Mouse (Mus musculus): Measurements from ENCODE around the gene Sik2. TPM values are rescaled to one million over a fixed set of nuclear protein-coding genes. Genes with fewer than 3 reads are reported as not detected.

The Sik2 gene
- total and polyA plus RNA-seq, 3 experiments: 1.9 to 8.2 (median 6.0) TPM

DNA sequence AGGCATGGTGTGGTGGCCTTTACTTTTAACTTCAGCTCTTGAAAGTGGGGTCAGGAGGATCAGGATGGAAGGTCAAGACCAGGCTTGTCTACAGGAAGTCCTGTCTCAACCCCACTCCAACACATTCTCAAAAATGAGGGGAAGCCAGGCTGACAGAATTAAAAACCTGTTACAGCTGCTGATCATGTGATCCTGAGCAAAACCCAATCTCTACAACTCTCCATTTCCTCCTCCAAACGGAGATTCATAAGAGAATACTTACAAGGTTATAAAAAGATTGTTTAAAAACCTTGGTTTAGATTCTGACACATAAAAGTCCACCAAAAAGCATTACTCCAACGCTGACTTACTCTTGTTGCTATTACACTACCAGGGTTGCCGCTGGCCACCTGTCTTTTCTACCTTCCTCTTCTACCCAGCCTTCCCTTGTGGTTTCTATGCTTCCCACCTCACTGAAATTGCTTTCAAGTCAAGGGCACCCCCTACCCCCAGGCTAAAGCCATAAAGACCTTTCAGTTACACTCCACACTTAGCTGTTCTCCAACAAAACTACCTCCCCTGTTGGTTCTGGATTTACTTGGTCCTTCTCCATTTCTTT, 67.0 kb downstream of the Sik2 start (continued):
- TF ChIP-seq GABPA (IDR thresholded peaks at IDR 0.05; ENCODE audit: insufficient replicate concordance, low read depth, low read length) (no peak), EP300 (IDR thresholded peaks at IDR 0.05; ENCODE audit: low read length) (0 out of 2 replicates have a peak, but pooled peaks have one; percentile 41), MXI1 (IDR thresholded peaks at IDR 0.05; ENCODE audit: low read depth, low read length) (no peak), USF1 (IDR thresholded peaks at IDR 0.05; ENCODE audit: low read depth, low read length) (peak; percentile 38), SMC3 (IDR thresholded peaks at IDR 0.05; ENCODE audit: low read depth, low read length) (no peak), HCFC1 (IDR thresholded peaks at IDR 0.05; ENCODE audit: low read depth, low read length) (no peak)

DNA sequence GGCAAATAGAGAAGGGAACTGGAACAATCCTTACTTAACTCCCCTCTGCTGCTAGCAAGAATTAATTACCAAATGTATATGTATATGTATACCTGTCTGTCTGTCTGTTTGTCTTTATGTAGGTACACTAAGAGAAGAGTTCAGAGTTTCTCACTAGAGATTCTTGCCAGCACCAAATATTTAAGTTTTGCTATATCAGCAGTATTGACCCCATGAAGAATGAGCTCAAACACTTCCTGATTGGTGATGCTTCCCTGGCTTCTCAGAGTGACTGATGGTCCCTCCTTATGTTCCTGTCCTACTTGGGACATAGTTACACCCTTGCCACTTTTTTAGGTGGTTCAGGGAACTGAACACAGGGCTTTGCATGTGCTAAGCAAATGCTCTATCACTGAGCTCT, 78.9 kb downstream of the Sik2 start:
- Histone ChIP-seq H3K4me1 (ENCODE audit: control insufficient read depth in 1 of 2, insufficient read depth in 2 of 2) (no peaks in the 10 kb centered on the region), H3K27ac (ENCODE audit: insufficient read depth, low read depth) (no peak overlapping the region), H3K9ac (ENCODE audit: insufficient read depth, low read depth) (no peak overlapping the region), H3K4me3 (replicated peaks in 1 of 3; ENCODE audit: low read depth in 2 of 3, low read length in 2 of 3, poor library complexity in 1 of 3) (no peak overlapping the region), H3K4me2 (ENCODE audit: insufficient read depth, low read depth, poor library complexity, severe bottlenecking) (no peak overlapping the region), H3K36me3 (replicated peaks in 1 of 2; ENCODE audit: control insufficient read depth in 1 of 2, insufficient read depth in 1 of 2, low read length in 1 of 2) (peaks cover 5 to 27% of the 10 kb centered on the region in 2 experiments), H3K79me2 (replicated peaks; ENCODE audit: control insufficient read depth, extremely low read depth, insufficient read depth, poor library complexity, severe bottlenecking) (no peaks in the 10 kb centered on the region), H3K9me3 (replicated peaks; ENCODE audit: low read length) (no peaks in the 10 kb centered on the region), H3K27me3 (replicated peaks) (no peaks in the 10 kb centered on the region)
- DNase-seq (ENCODE audit: extremely low read depth): no peak
- TF ChIP-seq CHD2 (IDR thresholded peaks at IDR 0.05; ENCODE audit: low read length) (no peak), MAFK (IDR thresholded peaks at IDR 0.05; ENCODE audit: insufficient replicate concordance, low read length) (0 out of 2 replicates have a peak, but pooled peaks have one; percentile 53)
- in situ Hi-C loops (cut with MboI; ENCODE audit: low pct_ligation_motif_present, low pct_unique_long_range_greater_than_20kb, low sequenced_read_pairs): no loop called here
- dilution Hi-C loops (cut with MboI; ENCODE audit: extremely low pct_ligation_motif_present, extremely low pct_unique_long_range_greater_than_20kb, low sequenced_read_pairs): no loop called here

DNA sequence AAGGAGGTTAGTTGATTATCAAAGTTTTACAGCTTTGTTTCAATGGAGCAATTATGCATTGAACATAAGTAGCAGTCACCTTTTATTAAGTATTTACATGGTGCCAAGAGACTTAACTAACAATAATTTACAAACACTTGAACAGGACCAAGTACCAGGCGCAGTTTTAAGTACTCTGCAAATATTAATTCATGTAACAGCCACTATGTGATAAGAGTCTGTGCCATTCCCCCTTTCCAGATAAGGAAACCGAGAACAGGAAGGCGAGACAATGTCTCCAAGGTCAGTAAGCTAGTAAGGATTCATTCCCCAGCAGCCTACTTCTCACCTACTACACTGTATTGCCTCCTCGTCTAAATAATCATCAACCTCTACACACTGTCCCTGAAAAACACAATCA, 83.1 kb downstream of the Sik2 start:
- DNase-seq (ENCODE audit: extremely low read depth): no peak
- H3K4me3 ChIP-seq (replicated peaks in 1 of 3; ENCODE audit: low read depth in 2 of 3, low read length in 2 of 3, poor library complexity in 1 of 3): no peak overlapping the region
- in situ Hi-C loops (cut with MboI; ENCODE audit: low pct_ligation_motif_present, low pct_unique_long_range_greater_than_20kb, low sequenced_read_pairs): no loop called here
- dilution Hi-C loops (cut with MboI; ENCODE audit: extremely low pct_ligation_motif_present, extremely low pct_unique_long_range_greater_than_20kb, low sequenced_read_pairs): no loop called here
- H3K36me3 ChIP-seq (replicated peaks in 1 of 2; ENCODE audit: control insufficient read depth in 1 of 2, insufficient read depth in 1 of 2, low read length in 1 of 2): peaks cover 0 to 18% of the 10 kb centered on the region in 2 experiments
- no peak overlapping the region for H3K27ac ChIP-seq (ENCODE audit: insufficient read depth, low read depth)
- H3K27me3 ChIP-seq (replicated peaks): no peaks in the 10 kb centered on the region
- peaks cover 0 to 5% of the 10 kb centered on the region in 2 experiments; a peak in 1 of 4 replicates for H3K4me1 ChIP-seq (ENCODE audit: control insufficient read depth in 1 of 2, insufficient read depth in 2 of 2)
- TF ChIP-seq MAFK (IDR thresholded peaks at IDR 0.05; ENCODE audit: insufficient replicate concordance, low read length) (no peak), USF2 (conservative IDR thresholded peaks at IDR 0.05; ENCODE audit: low read depth, low read length) (no peak), NRF1 (IDR thresholded peaks at IDR 0.05; ENCODE audit: low read depth, low read length) (no peak), NELFE (IDR thresholded peaks at IDR 0.05; ENCODE audit: low read depth, low read length) (no peak), PAX5 (IDR thresholded peaks at IDR 0.05; ENCODE audit: low read length) (no peak), POLR2AphosphoS2 (IDR thresholded peaks at IDR 0.05; ENCODE audit: low read depth, low read length) (no peak), SMC3 (IDR thresholded peaks at IDR 0.05; ENCODE audit: low read depth, low read length) (no peak), ETS1 (conservative IDR thresholded peaks at IDR 0.05; ENCODE audit: low read depth, low read length) (no peak), TBP (conservative IDR thresholded peaks at IDR 0.05; ENCODE audit: low read depth, low read length) (no peak), MEF2A (IDR thresholded peaks at IDR 0.05; ENCODE audit: borderline replicate concordance, low read depth, low read length) (no peak), MXI1 (IDR thresholded peaks at IDR 0.05; ENCODE audit: low read depth, low read length) (no peak), KAT2A (IDR thresholded peaks at IDR 0.05; ENCODE audit: insufficient replicate concordance, low read length) (no peak), ELF1 (IDR thresholded peaks at IDR 0.05; ENCODE audit: low read depth, low read length) (no peak), CTCF (conservative IDR thresholded peaks at IDR 0.05 in 1 of 2, IDR thresholded peaks at IDR 0.05 in 1 of 2; ENCODE audit: low read depth in 2 of 2, low read length in 2 of 2) (no peak), SIN3A (IDR thresholded peaks at IDR 0.05; ENCODE audit: low read length) (no peak), CHD2 (IDR thresholded peaks at IDR 0.05; ENCODE audit: low read length) (no peak), TCF12 (IDR thresholded peaks at IDR 0.05; ENCODE audit: low read depth, low read length) (no peak)
- no peaks in the 10 kb centered on the region for H3K9me3 ChIP-seq (replicated peaks; ENCODE audit: low read length)
- no peaks in the 10 kb centered on the region for H3K79me2 ChIP-seq (replicated peaks; ENCODE audit: control insufficient read depth, extremely low read depth, insufficient read depth, poor library complexity, severe bottlenecking)
- no peak overlapping the region for H3K4me2 ChIP-seq (ENCODE audit: insufficient read depth, low read depth, poor library complexity, severe bottlenecking)
- H3K9ac ChIP-seq (ENCODE audit: insufficient read depth, low read depth): no peak overlapping the region
